Mouse (Mus musculus) liver, embryonic 14.5 days (tissue): ENCODE results near the gene Bsn.

Experiments used
- CTCF ChIP-seq: IDR thresholded peaks from 2 replicates; pipeline ENCODE4 v1.5.1; 2016; ENCODE audit warnings: antibody characterized with exemption, low read depth, control low read depth
- EP300 ChIP-seq: IDR thresholded peaks from 2 replicates; pipeline ENCODE4 v1.6.1; 2016; ENCODE audit warnings: antibody characterized with exemption, low read depth

- TF ChIP-seq CTCF, result no peak
- no peak for TF ChIP-seq EP300
These were observed 133.0 kb downstream of the Bsn start for GRCm38 (mm10) chr9:108057262-108057562.
